Mouse (Mus musculus) T-helper 2 cell (primary cell): ENCODE results near the gene Triap1.
"Not testable (repeated sequence)": the region's sequence is repeated elsewhere in the genome, so short reads cannot be mapped to it uniquely, and the experiment has no call there.

ENCODE experiments used
- in situ Hi-C: fragments of 300-600 bp; cut with MboI, MseI; formaldehyde crosslinking; loops from one replicate; pipeline ENCODE4 v1.15.1; 2025; ENCODE audit warnings: high pct_unique_total_duplicates

Gene Triap1

GRCm38 (mm10) chr5:115333626-115334025 lies 7.4 kb upstream of the Triap1 start:
- in situ Hi-C loops: no loop called here

- in situ Hi-C loops: no loop called here
Observed at GRCm38 (mm10) chr5:115340007-115340406, 1.0 kb upstream of the Triap1 start.

- in situ Hi-C loops: no loop called here
Observed at GRCm38 (mm10) chr5:115341314-115342165, 515 bp downstream of the Triap1 start.

GRCm38 (mm10) chr5:115347564-115347963 lies 6.5 kb downstream of the Triap1 start:
- in situ Hi-C loops: loop anchor here (5.0 kb wide), 1 partner anchor 70 kb away; the partner anchor contains the start of gene Coq5

- in situ Hi-C loops: loop anchor here (5.0 kb wide), 1 partner anchor 71 kb away; the partner anchor contains the start of gene Coq5
Observed at GRCm38 (mm10) chr5:115348546-115349224, 7.7 kb downstream of the Triap1 start, which contains the start of gene Cox6a1. Gene Cox6a1 (minus strand): TSS chr5:115348981.

- in situ Hi-C loops: loop anchor here (5.0 kb wide), 1 partner anchor 72 kb away; the partner anchor contains the start of gene Coq5
Observed at GRCm38 (mm10) chr5:115349225-115349555, 8.2 kb downstream of the Triap1 start.

- in situ Hi-C loops: no loop called here
Observed at GRCm38 (mm10) chr5:115351348-115351747, 10.3 kb downstream of the Triap1 start.

- in situ Hi-C loops: no loop called here
Observed at GRCm38 (mm10) chr5:115355070-115355469, 14.0 kb downstream of the Triap1 start.

GRCm38 (mm10) chr5:115358872-115359271 lies 17.8 kb downstream of the Triap1 start:
- in situ Hi-C loops: no loop called here

- in situ Hi-C loops: no loop called here
Observed at GRCm38 (mm10) chr5:115359438-115359837, 18.4 kb downstream of the Triap1 start.

- in situ Hi-C loops: no loop called here
Observed at GRCm38 (mm10) chr5:115359851-115360372, 18.9 kb downstream of the Triap1 start.

- in situ Hi-C loops: no loop called here
Observed at GRCm38 (mm10) chr5:115362216-115362615, 21.2 kb downstream of the Triap1 start.

- in situ Hi-C loops: no loop called here
Observed at GRCm38 (mm10) chr5:115362819-115363714, 22.0 kb downstream of the Triap1 start.

- in situ Hi-C loops: loop anchor here (5.0 kb wide), 1 partner anchor 83 kb away; no protein-coding TSS in a partner anchor
Observed at GRCm38 (mm10) chr5:115364782-115365181, 23.8 kb downstream of the Triap1 start.

- in situ Hi-C loops: no loop called here
Observed at GRCm38 (mm10) chr5:115371736-115372135, 30.7 kb downstream of the Triap1 start.

- in situ Hi-C loops: no loop called here
Observed at GRCm38 (mm10) chr5:115373441-115374203, 32.6 kb downstream of the Triap1 start.

- in situ Hi-C loops: no loop called here
Observed at GRCm38 (mm10) chr5:115374204-115374820, 33.3 kb downstream of the Triap1 start.

GRCm38 (mm10) chr5:115375436-115375835 lies 34.4 kb downstream of the Triap1 start:
- in situ Hi-C loops: no loop called here

- in situ Hi-C loops: not testable (repeated sequence)
Observed at GRCm38 (mm10) chr5:115378882-115379281, 37.9 kb downstream of the Triap1 start.

- in situ Hi-C loops: no loop called here
Observed at GRCm38 (mm10) chr5:115391935-115392334, 50.9 kb downstream of the Triap1 start.
